Mouse (Mus musculus) forebrain, postnatal 0 days (tissue): ENCODE measurements at regions not wholly inside any gene's neighbourhood (a gene's known extent, or its start where the extent isn't known, plus 50 kb on each side); places are given as distances from the start of the nearest gene placed in this dataset.

ENCODE experiments used
- ATAC-seq: fragments of 200-750 bp; cut with Nextera tagmentation; 2 replicates; pipeline ENCODE4 v1.8.0; 2017; ENCODE audit warnings: mild to moderate bottlenecking, moderate library complexity
- DNase-seq: peaks from one replicate; pipeline ENCODE4 v3.0.0-alpha.2; 2015
- H3K27ac ChIP-seq: fragments of 300-500 bp; sonication (generic); 2 replicates; pipeline ENCODE4 v1.5.1; 2014; ENCODE audit warnings: low read depth, mild to moderate bottlenecking, antibody characterized with exemption, low read length, moderate library complexity, mixed read lengths
- H3K27me3 ChIP-seq: fragments of 300-500 bp; sonication (generic); 2 replicates; pipeline ENCODE4 v1.6.1; 2014; ENCODE audit warnings: mild to moderate bottlenecking, low read length, mixed read lengths; ENCODE audit not compliant: insufficient read depth
- H3K36me3 ChIP-seq: fragments of 300-500 bp; sonication (generic); 2 replicates; pipeline ENCODE4 v1.6.1; 2014; ENCODE audit warnings: mild to moderate bottlenecking, moderate library complexity; ENCODE audit not compliant: insufficient read depth
- H3K4me1 ChIP-seq: fragments of 300-500 bp; sonication (generic); 2 replicates; pipeline ENCODE4 v1.6.1; 2014; ENCODE audit warnings: antibody characterized with exemption; ENCODE audit not compliant: insufficient read depth
- H3K4me2 ChIP-seq: fragments of 300-500 bp; sonication (generic); 2 replicates; pipeline ENCODE4 v1.6.1; 2014; ENCODE audit warnings: low read depth, mild to moderate bottlenecking, moderate library complexity
- H3K4me3 ChIP-seq: fragments of 300-500 bp; sonication (generic); 2 replicates; pipeline ENCODE4 v1.5.1; 2014; ENCODE audit warnings: low read depth, low read length, mixed read lengths
- H3K9ac ChIP-seq: fragments of 300-500 bp; sonication (generic); 2 replicates; pipeline ENCODE4 v1.6.1; 2014; ENCODE audit warnings: mild to moderate bottlenecking
- H3K9me3 ChIP-seq: fragments of 300-500 bp; sonication (generic); 2 replicates; pipeline ENCODE4 v1.6.1; 2016; ENCODE audit warnings: low read length
- CTCF ChIP-seq: sonication (generic); IDR thresholded peaks from 2 replicates; pipeline ENCODE4 v1.5.1; 2016; ENCODE audit warnings: antibody characterized with exemption, control low read depth, low read depth
- WGBS: fragments of 180-500 bp; shearing (Covaris S2); extraction: QIAGEN DNeasy Blood & Tissue Kit; methylation state at CpG from one replicate; pipeline ENCODE4 v1.1.7; 2014; 5-methylcytosine and 5-hydroxymethylcytosine counted together

GRCm38 (mm10) chr3:21992203-21992602, 84.2 kb upstream of the Tbl1xr1 start:
- 94% methylated on average over 5 of the region's 5 CpGs for WGBS
- Histone ChIP-seq H3K9me3 (no peaks in the 10 kb centered on the region), H3K9ac (no peak overlapping the region), H3K4me1 (no peaks in the 10 kb centered on the region), H3K27ac (no peak overlapping the region), H3K36me3 (no peaks in the 10 kb centered on the region), H3K4me3 (no peak overlapping the region), H3K4me2 (no peak overlapping the region), H3K27me3 (no peaks in the 10 kb centered on the region)
- ATAC-seq (no peak), DNase-seq (no peak)
- no peak for TF ChIP-seq CTCF

- Histone ChIP-seq H3K36me3 (no peaks in the 10 kb centered on the region), H3K9me3 (no peaks in the 10 kb centered on the region), H3K4me1 (no peaks in the 10 kb centered on the region), H3K27ac (no peak overlapping the region), H3K4me2 (no peak overlapping the region), H3K27me3 (no peaks in the 10 kb centered on the region), H3K9ac (no peak overlapping the region), H3K4me3 (no peak overlapping the region)
- no peak for TF ChIP-seq CTCF
- DNase-seq, result no peak
- 95% methylated on average over 2 of the region's 2 CpGs for WGBS
- no peak for ATAC-seq
Observed at GRCm38 (mm10) chr3:21993961-21994360, 82.5 kb upstream of the Tbl1xr1 start.

GRCm38 (mm10) chr3:21995566-21996391, 80.7 kb upstream of the Tbl1xr1 start:
- Histone ChIP-seq H3K4me3 (no peak overlapping the region), H3K9me3 (no peaks in the 10 kb centered on the region), H3K4me1 (no peaks in the 10 kb centered on the region), H3K27me3 (no peaks in the 10 kb centered on the region), H3K9ac (no peak overlapping the region), H3K36me3 (no peaks in the 10 kb centered on the region), H3K27ac (no peak overlapping the region), H3K4me2 (no peak overlapping the region)
- DNase-seq (no peak), ATAC-seq (no peak)
- TF ChIP-seq CTCF, result no peak
- 85% methylated on average over 8 of the region's 8 CpGs for WGBS

- ATAC-seq (no peak), DNase-seq (no peak)
- H3K27me3 ChIP-seq, result no peaks in the 10 kb centered on the region
- H3K27ac ChIP-seq, result no peak overlapping the region
- WGBS, result 82% methylated on average over 3 of the region's 3 CpGs
- H3K36me3 ChIP-seq, result no peaks in the 10 kb centered on the region
- no peaks in the 10 kb centered on the region for H3K4me1 ChIP-seq
- H3K4me2 ChIP-seq, result no peak overlapping the region
- H3K9me3 ChIP-seq, result no peaks in the 10 kb centered on the region
- no peak overlapping the region for H3K4me3 ChIP-seq
- no peak overlapping the region for H3K9ac ChIP-seq
- TF ChIP-seq CTCF, result no peak
Observed at GRCm38 (mm10) chr3:21997387-21997786, 79.1 kb upstream of the Tbl1xr1 start.

GRCm38 (mm10) chr3:22005456-22005855, 71.0 kb upstream of the Tbl1xr1 start:
- H3K36me3 ChIP-seq, result no peaks in the 10 kb centered on the region
- no peak overlapping the region for H3K9ac ChIP-seq
- 86% methylated on average over 9 of the region's 9 CpGs for WGBS
- no peaks in the 10 kb centered on the region for H3K4me1 ChIP-seq
- DNase-seq, result no peak
- no peak overlapping the region for H3K4me3 ChIP-seq
- no peak for ATAC-seq
- H3K27me3 ChIP-seq, result no peaks in the 10 kb centered on the region
- H3K4me2 ChIP-seq, result no peak overlapping the region
- H3K9me3 ChIP-seq, result no peaks in the 10 kb centered on the region
- no peak for TF ChIP-seq CTCF
- H3K27ac ChIP-seq, result no peak overlapping the region

GRCm38 (mm10) chr3:22006113-22006512, 70.3 kb upstream of the Tbl1xr1 start:
- Histone ChIP-seq H3K4me1 (no peaks in the 10 kb centered on the region), H3K9me3 (no peaks in the 10 kb centered on the region), H3K36me3 (no peaks in the 10 kb centered on the region), H3K4me3 (no peak overlapping the region), H3K27ac (no peak overlapping the region), H3K4me2 (no peak overlapping the region), H3K9ac (no peak overlapping the region), H3K27me3 (no peaks in the 10 kb centered on the region)
- ATAC-seq, result no peak
- WGBS, result 67% methylated on average over 1 of the region's 1 CpGs
- peak; percentile 14 for DNase-seq
- no peak for TF ChIP-seq CTCF

GRCm38 (mm10) chr3:22006651-22007050, 69.8 kb upstream of the Tbl1xr1 start:
- no peaks in the 10 kb centered on the region for H3K9me3 ChIP-seq
- ATAC-seq (no peak), DNase-seq (no peak)
- no peaks in the 10 kb centered on the region for H3K4me1 ChIP-seq
- H3K4me2 ChIP-seq, result no peak overlapping the region
- H3K27ac ChIP-seq, result no peak overlapping the region
- no peaks in the 10 kb centered on the region for H3K27me3 ChIP-seq
- H3K9ac ChIP-seq, result no peak overlapping the region
- WGBS, result 90% methylated on average over 2 of the region's 2 CpGs
- no peak overlapping the region for H3K4me3 ChIP-seq
- no peaks in the 10 kb centered on the region for H3K36me3 ChIP-seq
- no peak for TF ChIP-seq CTCF
